Mouse (Mus musculus) central nervous system, embryonic 11.5 days (tissue): Measurements from ENCODE around the gene Rad51d. TPM values are rescaled to one million over a fixed set of nuclear protein-coding genes. Genes with fewer than 3 reads are reported as not detected.

Experiments
- polyA plus RNA-seq: library from polyadenylated mRNA; depleted of rRNA; stranded (reverse); fragments of >200 nt; gene quantifications from 2 replicates; pipeline ENCODE4 v1.2.3, GENCODE M21; 2012; rRNA removed

Rad51d gene
- polyA plus RNA-seq, result 12.1 and 12.5 TPM in 2 replicates

DNA sequence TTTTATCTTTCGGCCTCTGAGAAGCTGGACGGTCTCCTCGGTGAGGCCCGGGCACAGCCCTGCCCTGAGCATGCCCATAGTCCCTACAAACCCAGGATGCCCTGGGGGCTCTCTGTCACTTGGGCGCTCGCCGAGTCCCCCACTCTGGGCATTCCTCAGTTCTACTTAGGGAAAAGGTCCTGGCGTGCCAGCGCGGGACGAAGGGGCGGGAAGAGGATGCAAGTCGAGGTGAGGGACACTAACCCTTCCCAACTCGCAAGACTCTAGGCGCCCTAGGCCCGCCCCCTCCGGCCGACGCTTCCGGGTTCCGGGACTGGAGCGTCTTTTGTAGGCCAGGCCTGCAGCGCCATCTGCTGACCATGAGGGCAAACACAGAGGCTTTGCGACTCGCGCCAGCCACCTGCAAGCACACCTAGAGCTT, at the start of gene Rad51d:
TSS of gene Rad51d (minus strand) at position 273 of the 421 bp plus-strand sequence.

DNA sequence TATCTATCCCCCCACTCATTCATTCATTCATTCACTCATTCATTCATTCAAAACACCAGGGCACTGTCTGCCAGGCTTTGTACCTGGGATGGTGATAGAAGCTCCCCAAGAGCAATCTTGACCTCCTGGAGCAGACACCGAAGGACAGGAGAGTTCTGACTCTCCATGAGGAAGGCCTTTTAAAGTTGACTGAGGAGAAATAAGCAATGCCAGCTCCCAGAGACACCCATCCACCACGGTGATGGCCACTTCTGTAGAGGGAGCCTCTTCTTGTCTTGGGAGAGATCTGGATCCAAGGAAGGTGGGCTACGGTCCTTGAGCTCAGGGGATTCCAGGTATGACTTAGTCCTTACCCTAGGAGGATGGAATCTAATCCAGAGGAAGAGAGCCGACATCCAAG, 19.8 kb upstream of the Rad51d start, which contains the start of gene Unc45b:
TSS of gene Unc45b (plus strand) at position 301 of the 400 bp plus-strand sequence.

DNA sequence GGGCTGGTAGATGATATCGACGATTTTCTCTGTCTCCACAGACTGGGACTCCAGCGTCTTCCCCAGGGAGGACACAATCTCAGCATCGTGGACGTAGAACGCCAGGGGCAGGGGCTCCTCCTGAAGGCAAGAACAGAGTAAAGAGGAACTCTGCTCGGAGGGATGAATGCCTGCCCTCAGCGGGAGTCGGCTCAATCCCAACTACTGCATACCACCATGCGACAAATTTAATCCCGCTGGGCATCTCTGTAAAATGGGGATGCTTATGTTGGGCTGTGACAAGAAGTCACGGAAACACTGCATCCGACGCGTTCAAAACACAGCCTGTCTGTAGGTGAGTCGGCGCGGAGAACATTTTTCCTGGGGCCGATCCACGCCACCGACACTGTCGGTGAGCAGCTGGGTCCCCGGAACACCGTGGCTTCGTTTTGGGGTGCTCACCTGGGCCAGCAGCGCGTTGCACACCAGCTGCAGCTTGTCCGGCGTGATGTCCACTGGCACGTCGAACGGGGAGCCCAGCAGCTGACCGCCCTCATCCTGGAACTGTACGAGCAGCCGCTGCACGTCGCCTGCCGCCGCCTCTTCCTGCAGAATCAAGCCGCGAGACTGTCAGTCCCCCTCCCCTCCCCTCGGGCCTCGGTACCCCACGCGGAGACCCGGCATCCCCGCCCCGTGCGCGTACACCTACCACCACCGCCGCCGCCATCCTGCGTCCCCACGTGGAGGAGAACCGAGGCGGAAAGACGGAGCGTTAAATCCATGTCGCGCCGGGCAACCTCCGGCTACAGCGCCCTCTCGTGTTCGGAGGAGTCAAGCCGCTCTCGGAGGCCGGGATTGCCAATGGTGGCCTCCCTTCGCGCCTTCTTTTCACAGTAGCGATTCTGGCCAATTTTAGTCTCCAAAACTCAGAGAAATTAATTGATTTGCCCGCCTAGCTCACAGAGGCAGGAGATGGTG, 17.5 kb upstream of the Rad51d start, which contains the start of gene Nle1:
TSS of gene Nle1 (minus strand) at position 761 of the 957 bp plus-strand sequence.

DNA sequence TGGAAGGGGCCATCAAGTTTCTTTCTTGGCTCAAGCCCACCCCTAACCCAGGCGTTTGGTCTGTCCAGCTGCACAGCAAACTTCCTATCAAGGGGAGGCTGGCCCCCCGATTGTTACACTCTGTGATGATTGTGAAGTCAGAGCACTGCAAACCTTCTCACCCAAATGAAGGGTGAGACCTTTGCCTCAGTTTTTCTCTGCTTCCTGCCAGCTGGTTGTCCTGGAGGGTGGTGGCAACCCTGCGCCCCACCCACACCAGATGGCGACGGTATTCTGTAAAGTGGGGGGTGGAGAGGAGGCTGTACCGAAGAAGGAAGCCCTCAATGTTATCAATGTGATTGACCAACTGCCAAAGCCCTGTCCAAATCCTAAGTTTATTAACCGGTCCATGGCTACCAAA, 1.5 kb upstream of the Rad51d start, which contains the start of gene Fndc8:
TSS of gene Fndc8 (plus strand) at position 189 of the 400 bp plus-strand sequence.

DNA sequence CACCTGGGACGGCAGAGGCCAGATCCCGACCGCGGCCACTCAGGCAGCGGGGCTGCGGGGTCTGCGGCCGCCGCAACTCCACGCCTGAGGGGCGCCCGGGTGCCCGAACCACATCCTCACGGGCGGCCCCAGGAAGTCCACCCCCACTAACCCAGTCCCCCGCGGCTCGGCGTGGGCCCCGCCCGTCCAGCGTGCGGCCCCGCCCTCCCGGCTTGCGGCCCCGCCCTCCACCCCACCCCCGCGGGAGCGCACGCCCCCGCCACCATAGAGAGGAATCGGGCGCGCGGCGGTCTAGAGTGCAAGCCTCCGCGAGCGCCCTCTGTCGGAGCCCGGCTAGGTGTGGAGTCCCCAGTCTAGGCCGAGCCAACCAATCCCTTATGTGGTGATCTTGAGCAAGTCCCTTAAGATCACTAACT, 19.4 kb downstream of the Rad51d start, which contains the start of gene Rffl:
TSS of gene Rffl (minus strand) at position 180 of the 416 bp plus-strand sequence.

Other genes starting within 250 kb of the Rad51d start
- gene Cct6b, start 126.3 kb downstream of the Rad51d start, polyA plus RNA-seq, result 0.32 and 0.37 TPM in 2 replicates
- gene Zfp830, start 126.3 kb downstream of the Rad51d start, polyA plus RNA-seq, result 20.6 and 37.9 TPM in 2 replicates
- gene Lig3, start 109.5 kb downstream of the Rad51d start, polyA plus RNA-seq, result 42.7 and 49.0 TPM in 2 replicates
- 6.0 and 7.9 TPM in 2 replicates for gene Rffl, start 19.4 kb downstream of the Rad51d start, polyA plus RNA-seq
- gene Fndc8, start 1.5 kb upstream of the Rad51d start, polyA plus RNA-seq, result 0.04 TPM in 1 of 2 replicates, not detected in the other
- 46.6 and 61.5 TPM in 2 replicates for gene Nle1, start 17.8 kb upstream of the Rad51d start, polyA plus RNA-seq
- gene Unc45b, start 19.9 kb upstream of the Rad51d start, polyA plus RNA-seq, result 2.1 and 7.7 TPM in 2 replicates
- 0.71 and 0.74 TPM in 2 replicates for gene Slfn5, start 60.7 kb upstream of the Rad51d start, polyA plus RNA-seq
- gene Slfn9, start 101.2 kb upstream of the Rad51d start, polyA plus RNA-seq, result 6.4 and 8.4 TPM in 2 replicates
- 0.17 and 0.22 TPM in 2 replicates for gene Slfn8, start 130.2 kb upstream of the Rad51d start, polyA plus RNA-seq
- gene Slfn2, start 174.5 kb upstream of the Rad51d start, polyA plus RNA-seq, result 1.1 and 1.7 TPM in 2 replicates
- 0.02 TPM in 1 of 2 replicates, not detected in the other for gene Slfn1, start 226.2 kb upstream of the Rad51d start, polyA plus RNA-seq